Mouse (Mus musculus) midbrain, postnatal 0 days (tissue): ENCODE measurements around the gene Agbl1. TPM values are rescaled to one million over a fixed set of nuclear protein-coding genes. Genes with fewer than 3 reads are reported as not detected.

Experiments used
- ATAC-seq: fragments of 200-750 bp; cut with Nextera tagmentation; 2 replicates; pipeline ENCODE4 v1.8.0; 2017; ENCODE audit warnings: moderate number of reproducible peaks, mild to moderate bottlenecking, moderate TSS enrichment, moderate library complexity; ENCODE audit not compliant: low FRiP score
- DNase-seq: peaks from one replicate; pipeline ENCODE4 v3.0.0-alpha.2; 2015; ENCODE audit warnings: low spot score
- H3K27ac ChIP-seq: fragments of 300-500 bp; sonication (generic); 2 replicates; pipeline ENCODE4 v1.5.1; 2014; ENCODE audit warnings: low read depth, mild to moderate bottlenecking, low read length, mixed read lengths
- H3K27me3 ChIP-seq: fragments of 300-500 bp; sonication (generic); 2 replicates; pipeline ENCODE4 v1.6.1; 2014; ENCODE audit warnings: low read length, control low read depth, mixed read lengths; ENCODE audit not compliant: insufficient read depth
- H3K36me3 ChIP-seq: fragments of 300-500 bp; sonication (generic); 2 replicates; pipeline ENCODE4 v1.6.1; 2014; ENCODE audit warnings: low read length, control low read depth, mixed read lengths; ENCODE audit not compliant: insufficient read depth
- H3K4me1 ChIP-seq: fragments of 300-500 bp; sonication (generic); 2 replicates; pipeline ENCODE4 v1.6.1; 2014; ENCODE audit warnings: mild to moderate bottlenecking, control low read depth, antibody characterized with exemption, low read length, mixed read lengths; ENCODE audit not compliant: insufficient read depth
- H3K4me2 ChIP-seq: fragments of 300-500 bp; sonication (generic); 2 replicates; pipeline ENCODE4 v1.6.1; 2014; ENCODE audit warnings: low read depth, mild to moderate bottlenecking, low read length, mixed read lengths; ENCODE audit not compliant: poor library complexity, severe bottlenecking
- H3K4me3 ChIP-seq: fragments of 300-500 bp; sonication (generic); 2 replicates; pipeline ENCODE4 v1.5.1; 2014; ENCODE audit warnings: low read depth, mild to moderate bottlenecking, low read length, moderate library complexity
- H3K9ac ChIP-seq: fragments of 300-500 bp; sonication (generic); replicated peaks from 2 replicates; pipeline ENCODE4 v1.6.1; 2014; ENCODE audit warnings: mild to moderate bottlenecking, low read length, moderate library complexity, mixed read lengths; ENCODE audit not compliant: poor library complexity, severe bottlenecking
- H3K9me3 ChIP-seq: fragments of 300-500 bp; sonication (generic); 2 replicates; pipeline ENCODE4 v1.6.1; 2016; ENCODE audit warnings: low read length, control low read depth
- CTCF ChIP-seq: IDR thresholded peaks from 2 replicates; pipeline ENCODE4 v1.5.1; 2016; ENCODE audit warnings: antibody characterized with exemption, mild to moderate bottlenecking
- WGBS: fragments of 180-500 bp; shearing (Covaris S2); extraction: QIAGEN DNeasy Blood & Tissue Kit; methylation state at CpG from one replicate; pipeline ENCODE4 v1.1.7; 2014; 5-methylcytosine and 5-hydroxymethylcytosine counted together
- polyA plus RNA-seq: library from polyadenylated mRNA; unstranded; fragments of >200 nt; fragmentation: Nextera tagmentation; extraction: Ambion mirVana; gene quantifications from 2 replicates; pipeline ENCODE4 v1.2.1, GENCODE M21; 2015
- total RNA-seq: library from RNA; depleted of rRNA; stranded (reverse); fragments of >200 nt; gene quantifications from 2 replicates; pipeline ENCODE4 v1.2.3, GENCODE M21; 2014

Gene Agbl1
- total and polyA plus RNA-seq, 2 experiments from 2014 or later, result 0.05 to 0.55 TPM

DNA sequence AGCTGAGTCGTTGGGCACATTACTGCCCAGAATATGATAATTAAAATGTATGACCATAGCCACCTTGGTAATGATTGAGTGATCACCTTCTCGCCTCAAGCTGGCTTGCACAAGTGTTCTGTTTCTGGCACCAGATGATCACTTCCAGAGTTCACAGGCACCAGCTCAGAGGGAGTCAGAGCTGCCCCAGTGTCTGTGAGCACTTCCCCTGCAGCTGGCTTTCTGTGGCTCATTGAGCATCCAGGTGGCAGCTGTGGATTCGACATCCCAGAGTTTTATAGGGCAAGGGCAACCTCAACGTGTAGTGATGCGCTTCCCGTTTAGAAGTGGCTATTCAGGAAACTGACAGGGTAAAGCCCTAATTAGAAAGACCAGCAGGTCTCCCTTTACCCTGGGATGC, 244.5 kb downstream of the Agbl1 start:
- DNase-seq, result peak; percentile 22
- Histone ChIP-seq H3K9ac (no peak overlapping the region), H3K4me1 (no peaks in the 10 kb centered on the region; the same call in 1 of the 2 replicates), H3K36me3 (no peaks in the 10 kb centered on the region), H3K9me3 (no peaks in the 10 kb centered on the region), H3K4me3 (no peak overlapping the region), H3K4me2 (no peak overlapping the region), H3K27ac (no peak overlapping the region), H3K27me3 (no peaks in the 10 kb centered on the region)
- no peak for ATAC-seq
- no peak for TF ChIP-seq CTCF
- 26% methylated on average over 6 of the region's 6 CpGs for WGBS

- H3K4me3 ChIP-seq, result no peak overlapping the region
- H3K4me1 ChIP-seq, result no peaks in the 10 kb centered on the region
- no peaks in the 10 kb centered on the region for H3K36me3 ChIP-seq
- H3K27me3 ChIP-seq, result no peaks in the 10 kb centered on the region
- H3K4me2 ChIP-seq, result no peak overlapping the region
- 89% methylated on average over 2 of the region's 2 CpGs for WGBS
- H3K27ac ChIP-seq, result no peak overlapping the region
- no peak for DNase-seq
- TF ChIP-seq CTCF, result no peak
- no peak for ATAC-seq
- no peaks in the 10 kb centered on the region for H3K9me3 ChIP-seq
- H3K9ac ChIP-seq, result no peak overlapping the region
Observed at GRCm38 (mm10) chr7:76485546-76485945, 255.9 kb downstream of the Agbl1 start.

GRCm38 (mm10) chr7:76487519-76487918, 257.8 kb downstream of the Agbl1 start:
- DNase-seq, result no peak
- H3K27ac ChIP-seq, result no peak overlapping the region
- no peak for TF ChIP-seq CTCF
- no peaks in the 10 kb centered on the region for H3K36me3 ChIP-seq
- no peak overlapping the region for H3K9ac ChIP-seq
- no peak overlapping the region for H3K4me2 ChIP-seq
- no peak overlapping the region for H3K4me3 ChIP-seq
- 88% methylated on average over 5 of the region's 5 CpGs for WGBS
- ATAC-seq, result no peak
- H3K27me3 ChIP-seq, result no peaks in the 10 kb centered on the region
- no peaks in the 10 kb centered on the region for H3K4me1 ChIP-seq
- no peaks in the 10 kb centered on the region for H3K9me3 ChIP-seq

GRCm38 (mm10) chr7:76524291-76524690, 294.6 kb downstream of the Agbl1 start:
- WGBS, result 42% methylated on average over 3 of the region's 3 CpGs
- DNase-seq, result peak; percentile 12
- TF ChIP-seq CTCF, result no peak
- no peak overlapping the region for H3K9ac ChIP-seq
- H3K4me2 ChIP-seq, result no peak overlapping the region
- no peaks in the 10 kb centered on the region for H3K4me1 ChIP-seq
- no peak overlapping the region for H3K4me3 ChIP-seq
- H3K27me3 ChIP-seq, result no peaks in the 10 kb centered on the region
- no peak overlapping the region for H3K27ac ChIP-seq
- no peak for ATAC-seq
- no peaks in the 10 kb centered on the region for H3K36me3 ChIP-seq
- H3K9me3 ChIP-seq, result no peaks in the 10 kb centered on the region

DNA sequence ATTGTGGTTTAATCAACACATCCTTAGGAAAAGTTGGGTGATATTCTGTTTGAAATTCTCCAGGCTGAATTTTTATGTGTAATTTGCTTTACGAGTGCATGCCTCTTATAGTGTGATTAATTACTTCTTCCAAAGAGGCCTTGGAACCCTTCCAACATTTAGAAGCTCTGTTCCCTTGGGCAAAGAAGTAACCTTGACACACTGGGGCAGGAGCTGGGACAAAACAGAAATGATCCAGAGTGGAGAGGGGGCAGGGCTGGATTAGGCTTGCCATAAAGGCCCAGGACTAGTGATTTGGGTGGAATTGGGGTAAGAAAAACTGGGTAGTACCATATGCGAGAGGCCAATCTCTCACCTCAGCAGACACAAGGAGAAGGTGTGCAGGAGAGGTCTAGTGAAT, 316.8 kb downstream of the Agbl1 start:
- Histone ChIP-seq H3K9ac (no peak overlapping the region), H3K9me3 (no peaks in the 10 kb centered on the region), H3K27me3 (no peaks in the 10 kb centered on the region), H3K4me1 (no peaks in the 10 kb centered on the region), H3K36me3 (no peaks in the 10 kb centered on the region), H3K4me3 (no peak overlapping the region), H3K4me2 (no peak overlapping the region), H3K27ac (no peak overlapping the region)
- DNase-seq, result peak; percentile 16
- TF ChIP-seq CTCF, result no peak
- WGBS, result 70% methylated on average over 2 of the region's 2 CpGs
- no peak for ATAC-seq

DNA sequence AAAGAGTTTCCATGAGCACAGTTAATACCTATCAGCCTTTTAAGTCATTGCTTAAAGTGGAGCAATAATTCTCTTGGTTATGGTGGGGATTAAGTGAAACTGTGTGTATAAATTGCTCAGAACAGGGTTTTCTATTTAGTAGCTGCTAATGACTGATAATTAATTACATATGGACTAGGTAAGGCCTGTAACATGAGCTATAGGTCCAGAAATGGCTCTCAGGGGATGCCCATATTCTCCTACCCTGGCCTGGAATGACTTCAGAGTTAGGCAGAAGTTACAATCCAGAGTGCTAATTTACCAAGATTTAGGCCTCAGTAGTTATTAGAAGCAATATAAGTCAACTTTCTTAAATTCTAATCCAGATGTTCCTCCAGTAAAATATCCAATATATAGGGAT, 317.6 kb downstream of the Agbl1 start:
- Histone ChIP-seq H3K4me3 (no peak overlapping the region), H3K4me2 (no peak overlapping the region), H3K9ac (no peak overlapping the region), H3K36me3 (no peaks in the 10 kb centered on the region), H3K4me1 (no peaks in the 10 kb centered on the region), H3K27ac (no peak overlapping the region), H3K9me3 (no peaks in the 10 kb centered on the region), H3K27me3 (no peaks in the 10 kb centered on the region)
- DNase-seq (no peak), ATAC-seq (no peak)
- no peak for TF ChIP-seq CTCF
